Mouse (Mus musculus) thymus, adult 2 months (tissue): ENCODE data around the gene Ephb2.

ENCODE experiments used
- CTCF ChIP-seq: fragments of 200-500 bp; IDR thresholded peaks from 2 replicates; pipeline ENCODE4 v1.5.1; 2012; ENCODE audit warnings: mild to moderate bottlenecking, control low read depth, low read length, moderate library complexity, borderline replicate concordance; ENCODE audit not compliant: control insufficient read depth, poor library complexity, insufficient read depth; ENCODE audit errors: extremely low read depth
- POLR2A ChIP-seq: fragments of 200-500 bp; IDR thresholded peaks from 2 replicates; pipeline ENCODE4 v1.6.1; 2012; ENCODE audit warnings: mild to moderate bottlenecking, low read length, control low read depth, moderate library complexity; ENCODE audit not compliant: control insufficient read depth, poor library complexity, insufficient read depth; ENCODE audit errors: extremely low read depth

DNA sequence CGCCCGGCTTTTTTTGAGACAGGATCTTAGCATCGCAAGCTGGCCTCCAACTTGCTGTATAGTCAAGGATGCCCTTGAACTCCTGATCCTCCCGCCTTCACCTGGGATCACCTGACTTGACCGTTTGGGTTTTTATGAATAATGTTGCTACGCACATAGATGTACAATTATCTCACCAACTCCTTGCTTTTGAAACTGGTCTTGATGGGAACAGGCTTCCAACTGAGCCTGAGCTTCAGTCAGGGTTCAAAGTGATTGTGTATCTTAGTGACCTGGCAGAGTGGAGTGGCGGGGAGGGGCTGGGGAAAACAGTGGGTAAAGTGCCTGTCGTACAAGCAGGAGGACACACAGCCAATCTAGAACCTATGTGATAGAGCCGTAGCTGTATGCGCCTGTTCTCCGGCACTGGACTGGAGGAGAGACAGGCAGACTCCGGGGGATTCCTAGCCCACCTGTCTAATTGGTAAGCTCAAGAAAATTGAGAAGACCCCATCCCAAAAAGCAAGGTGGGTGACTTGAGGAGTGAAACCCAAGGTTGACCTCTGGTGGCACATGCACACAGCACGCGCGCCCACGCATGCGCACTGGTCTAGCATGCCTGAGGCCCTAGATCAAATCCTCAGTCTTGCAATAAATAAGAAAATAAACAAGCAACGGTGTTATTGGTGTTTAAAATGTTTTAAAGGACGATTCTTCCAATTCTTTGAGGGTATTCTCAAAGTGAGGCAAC, 229.9 kb downstream of the Ephb2 start:
- no peak for TF ChIP-seq POLR2A
- TF ChIP-seq CTCF, result no peak
